Mouse (Mus musculus) embryonic facial prominence, embryonic 15.5 days (tissue): Measurements from ENCODE around the gene Oxsr1. TPM values are rescaled to one million over a fixed set of nuclear protein-coding genes. Genes with fewer than 3 reads are reported as not detected.

Experiments
- ATAC-seq: fragments of 200-750 bp; cut with Nextera tagmentation; 2 replicates; pipeline ENCODE4 v1.8.0; 2017; ENCODE audit warnings: low read depth, moderate TSS enrichment; ENCODE audit not compliant: insufficient number of reproducible peaks, low FRiP score, low TSS enrichment
- H3K27ac ChIP-seq: fragments of 300-500 bp; sonication (generic); replicated peaks from 2 replicates; pipeline ENCODE4 v1.5.1; 2015; ENCODE audit warnings: mild to moderate bottlenecking, inconsistent platforms
- H3K27me3 ChIP-seq: fragments of 300-500 bp; sonication (generic); 2 replicates; pipeline ENCODE4 v1.6.1; 2015; ENCODE audit warnings: inconsistent platforms
- H3K36me3 ChIP-seq: fragments of 300-500 bp; sonication (generic); 2 replicates; pipeline ENCODE4 v1.6.1; 2015; ENCODE audit warnings: mild to moderate bottlenecking, inconsistent platforms
- H3K4me1 ChIP-seq: fragments of 300-500 bp; sonication (generic); 2 replicates; pipeline ENCODE4 v1.6.1; 2015; ENCODE audit warnings: inconsistent platforms
- H3K4me2 ChIP-seq: fragments of 300-500 bp; sonication (generic); replicated peaks from 2 replicates; pipeline ENCODE4 v1.6.1; 2015; ENCODE audit warnings: mild to moderate bottlenecking, inconsistent platforms
- H3K4me3 ChIP-seq: fragments of 300-500 bp; sonication (generic); replicated peaks from 2 replicates; pipeline ENCODE4 v1.5.1; 2015; ENCODE audit warnings: mild to moderate bottlenecking, inconsistent platforms
- H3K9ac ChIP-seq: fragments of 300-500 bp; sonication (generic); 2 replicates; pipeline ENCODE4 v1.6.1; 2015; ENCODE audit warnings: inconsistent platforms
- H3K9me3 ChIP-seq: fragments of 300-500 bp; sonication (generic); replicated peaks from 2 replicates; pipeline ENCODE4 v1.6.1; 2016; ENCODE audit warnings: inconsistent platforms
- WGBS: fragments of 180-500 bp; shearing (Covaris S2); methylation state at CpG from one replicate; pipeline ENCODE4 v1.1.7; 2015; 5-methylcytosine and 5-hydroxymethylcytosine counted together
- polyA plus RNA-seq: library from polyadenylated mRNA; unstranded; fragments of >200 nt; fragmentation: Nextera tagmentation; extraction: Ambion mirVana; gene quantifications from 2 replicates; pipeline ENCODE4 v1.2.1, GENCODE M21; 2015

Gene Oxsr1
- polyA plus RNA-seq, 1 experiment from 2014 or later, result 11.8 TPM

- H3K9me3 ChIP-seq, result no peaks in the 10 kb centered on the region
- no peak within 1 kb of the TSS for H3K9ac ChIP-seq
- ATAC-seq, result no peak
- no peaks in the 10 kb centered on the region for H3K27me3 ChIP-seq
- H3K4me1 ChIP-seq, result no peaks in the 10 kb centered on the region
- 87% methylated on average over 4 of the region's 4 CpGs for WGBS
- no peak within 1 kb of the TSS for H3K27ac ChIP-seq
- H3K36me3 ChIP-seq, result no peaks in the 10 kb centered on the region
- H3K4me3 ChIP-seq, result no peak within 1 kb of the TSS
- no peak within 1 kb of the TSS for H3K4me2 ChIP-seq
Measured at GRCm38 (mm10) chr9:119208998-119209397, 113.2 kb downstream of the Oxsr1 start, which contains the start of gene Slc22a13. Gene Slc22a13, minus strand, starts transcription at chr9:119209098.

DNA sequence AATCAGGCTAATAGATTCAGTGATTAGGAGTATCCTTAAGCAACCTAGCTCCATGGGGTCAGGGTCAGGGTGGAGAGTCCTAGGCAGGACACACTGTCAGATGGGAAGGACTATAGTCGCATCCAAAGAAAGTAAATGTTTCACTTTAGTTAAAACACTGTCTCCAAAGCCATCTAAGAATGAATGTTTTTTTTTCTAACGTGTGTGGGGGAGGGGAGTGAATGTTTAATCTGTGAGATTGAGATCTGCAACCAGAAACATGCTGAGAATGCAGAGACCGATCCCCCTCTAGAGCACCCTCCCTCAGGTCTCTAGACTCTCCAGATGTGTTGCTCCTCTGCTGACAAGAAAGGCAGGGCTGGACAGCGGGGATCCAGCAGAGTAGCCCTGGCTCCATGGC is 115.1 kb downstream of the Oxsr1 start:
- Histone ChIP-seq H3K4me1 (no peaks in the 10 kb centered on the region), H3K27me3 (no peaks in the 10 kb centered on the region), H3K9me3 (no peaks in the 10 kb centered on the region), H3K27ac (no peak overlapping the region), H3K9ac (no peak overlapping the region), H3K36me3 (no peaks in the 10 kb centered on the region), H3K4me3 (no peak overlapping the region), H3K4me2 (no peak overlapping the region)
- ATAC-seq, result no peak
- WGBS, result 63% methylated on average over 4 of the region's 4 CpGs

DNA sequence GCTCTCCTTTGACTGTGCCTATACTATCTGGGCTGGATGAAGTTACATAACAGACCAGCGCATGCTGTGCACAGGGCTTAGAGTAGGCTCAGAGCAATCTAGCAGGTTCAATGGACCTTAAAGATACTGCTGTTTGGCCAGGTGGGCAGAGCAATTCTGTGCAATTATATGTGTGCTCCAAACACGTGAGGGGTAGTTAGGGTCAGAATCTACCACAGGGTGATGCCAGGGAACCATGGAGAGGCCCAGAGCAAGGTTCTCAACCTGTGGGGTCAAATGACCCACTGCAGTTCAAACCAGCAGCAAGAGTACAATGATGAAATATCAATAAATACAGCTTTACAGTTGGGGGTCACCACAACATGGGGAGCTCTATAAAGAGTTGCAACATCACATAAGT is 115.6 kb downstream of the Oxsr1 start:
- H3K9me3 ChIP-seq, result no peaks in the 10 kb centered on the region
- H3K4me2 ChIP-seq, result no peak overlapping the region
- no peaks in the 10 kb centered on the region for H3K36me3 ChIP-seq
- H3K9ac ChIP-seq, result no peak overlapping the region
- no peaks in the 10 kb centered on the region for H3K4me1 ChIP-seq
- H3K27ac ChIP-seq, result no peak overlapping the region
- WGBS, result 66% methylated on average over 2 of the region's 2 CpGs
- H3K4me3 ChIP-seq, result no peak overlapping the region
- no peaks in the 10 kb centered on the region for H3K27me3 ChIP-seq
- ATAC-seq, result no peak

GRCm38 (mm10) chr9:119205756-119206155 is 116.5 kb downstream of the Oxsr1 start:
- Histone ChIP-seq H3K27ac (no peak overlapping the region), H3K4me3 (no peak overlapping the region), H3K9me3 (no peaks in the 10 kb centered on the region), H3K9ac (no peak overlapping the region), H3K36me3 (no peaks in the 10 kb centered on the region), H3K27me3 (no peaks in the 10 kb centered on the region), H3K4me2 (no peak overlapping the region), H3K4me1 (no peaks in the 10 kb centered on the region)
- no peak for ATAC-seq
- 93% methylated on average over 5 of the region's 5 CpGs for WGBS

- no peak overlapping the region for H3K27ac ChIP-seq
- no peaks in the 10 kb centered on the region for H3K4me1 ChIP-seq
- no peak for ATAC-seq
- WGBS, result 92% methylated on average over 9 of the region's 9 CpGs
- no peak overlapping the region for H3K9ac ChIP-seq
- no peaks in the 10 kb centered on the region for H3K36me3 ChIP-seq
- no peak overlapping the region for H3K4me2 ChIP-seq
- no peaks in the 10 kb centered on the region for H3K27me3 ChIP-seq
- no peak overlapping the region for H3K4me3 ChIP-seq
- no peaks in the 10 kb centered on the region for H3K9me3 ChIP-seq
Measured at GRCm38 (mm10) chr9:119203617-119204016, 118.6 kb downstream of the Oxsr1 start.

- H3K9ac ChIP-seq, result no peak overlapping the region
- H3K4me3 ChIP-seq, result no peak overlapping the region
- H3K9me3 ChIP-seq, result no peaks in the 10 kb centered on the region
- no peaks in the 10 kb centered on the region for H3K36me3 ChIP-seq
- H3K27me3 ChIP-seq, result no peaks in the 10 kb centered on the region
- no peak overlapping the region for H3K4me2 ChIP-seq
- WGBS, result 85% methylated on average over 5 of the region's 5 CpGs
- H3K4me1 ChIP-seq, result no peaks in the 10 kb centered on the region
- no peak for ATAC-seq
- no peak overlapping the region for H3K27ac ChIP-seq
Measured at GRCm38 (mm10) chr9:119201653-119202052, 120.6 kb downstream of the Oxsr1 start.

DNA sequence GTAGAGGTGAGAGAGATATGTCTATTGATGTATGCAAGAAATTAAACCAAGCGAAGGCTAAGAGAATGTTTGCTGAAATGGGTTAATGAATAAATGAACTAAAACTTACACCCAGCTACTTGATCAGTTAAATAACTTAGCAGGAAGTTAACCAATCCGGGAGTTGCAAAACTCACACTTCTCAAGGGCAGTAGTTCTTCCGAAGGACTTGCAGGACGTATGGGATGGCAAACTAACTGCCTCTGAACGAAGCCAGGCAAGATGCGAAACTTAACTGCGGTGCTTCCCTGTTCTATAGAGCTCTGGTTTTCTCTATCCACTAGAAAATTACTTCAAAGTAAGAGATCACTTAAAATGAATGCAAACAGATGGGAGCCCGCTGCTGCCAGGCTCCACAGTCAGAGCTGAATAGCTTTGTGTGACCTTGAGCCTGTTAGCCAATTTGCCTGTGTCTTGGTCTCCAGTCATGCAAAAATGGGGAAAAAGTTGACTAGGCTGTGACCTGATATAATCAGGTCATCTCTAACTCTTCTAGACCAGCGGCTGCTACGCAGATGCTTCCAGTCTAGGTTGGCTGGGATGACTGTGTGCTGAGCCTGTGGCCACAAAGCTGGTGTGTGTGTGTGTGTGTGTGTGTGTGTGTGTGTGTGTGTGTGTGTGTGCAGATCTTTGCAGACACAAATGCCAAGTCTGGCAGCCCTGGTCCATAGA is 122.9 kb downstream of the Oxsr1 start:
- no peak overlapping the region for H3K27ac ChIP-seq
- ATAC-seq, result no peak
- no peaks in the 10 kb centered on the region for H3K4me1 ChIP-seq
- H3K36me3 ChIP-seq, result no peaks in the 10 kb centered on the region
- WGBS, result 58% methylated on average over 10 of the region's 10 CpGs
- H3K4me3 ChIP-seq, result no peak overlapping the region
- H3K4me2 ChIP-seq, result no peak overlapping the region
- no peak overlapping the region for H3K9ac ChIP-seq
- H3K9me3 ChIP-seq, result no peaks in the 10 kb centered on the region
- H3K27me3 ChIP-seq, result no peaks in the 10 kb centered on the region

- no peak overlapping the region for H3K9ac ChIP-seq
- no peaks in the 10 kb centered on the region for H3K9me3 ChIP-seq
- ATAC-seq, result no peak; the same call in 1 of the 2 replicates
- H3K36me3 ChIP-seq, result no peaks in the 10 kb centered on the region
- no peak overlapping the region for H3K4me3 ChIP-seq
- H3K4me2 ChIP-seq, result no peak overlapping the region
- WGBS, result 33% methylated on average over 11 of the region's 11 CpGs
- no peaks in the 10 kb centered on the region for H3K27me3 ChIP-seq
- no peak overlapping the region for H3K27ac ChIP-seq
- no peaks in the 10 kb centered on the region for H3K4me1 ChIP-seq
Measured at GRCm38 (mm10) chr9:119192202-119192990, 129.8 kb downstream of the Oxsr1 start.

Other genes with a start within 250 kb of the Oxsr1 start
- 48.7 and 49.1 TPM in 2 replicates for gene Plcd1, start 228.9 kb downstream of the Oxsr1 start, polyA plus RNA-seq
- 1.4 and 3.5 TPM in 2 replicates for gene Dlec1, start 219.9 kb downstream of the Oxsr1 start, polyA plus RNA-seq
- 2.1 and 3.0 TPM in 2 replicates for gene Acaa1b, start 165.3 kb downstream of the Oxsr1 start, polyA plus RNA-seq
- gene Gm47289, start 163.3 kb downstream of the Oxsr1 start, polyA plus RNA-seq, result not detected in 2 replicates
- gene Slc22a13, start 113.3 kb downstream of the Oxsr1 start, polyA plus RNA-seq, result not detected in 2 replicates
- 117 and 120 TPM in 2 replicates for gene Acaa1a, start 17.2 kb upstream of the Oxsr1 start, polyA plus RNA-seq
- gene Myd88, start 19.0 kb upstream of the Oxsr1 start, polyA plus RNA-seq, result 32.1 and 33.1 TPM in 2 replicates
- 5.5 and 7.7 TPM in 2 replicates for gene Xylb, start 35.0 kb upstream of the Oxsr1 start, polyA plus RNA-seq
- gene Slc22a14, start 43.1 kb upstream of the Oxsr1 start, polyA plus RNA-seq, result 0.08 TPM in 1 of 2 replicates, not detected in the other
- gene Acvr2b, start 79.7 kb upstream of the Oxsr1 start, polyA plus RNA-seq, result 20.8 and 21.4 TPM in 2 replicates
- 25.6 TPM in 2 replicates for gene Exog, start 122.5 kb upstream of the Oxsr1 start, polyA plus RNA-seq